Mouse (Mus musculus): ENCODE measurements at regions not wholly inside any gene's neighbourhood (a gene's known extent, or its start where the extent isn't known, plus 50 kb on each side); places are given as distances from the start of the nearest gene placed in this dataset.

DNA sequence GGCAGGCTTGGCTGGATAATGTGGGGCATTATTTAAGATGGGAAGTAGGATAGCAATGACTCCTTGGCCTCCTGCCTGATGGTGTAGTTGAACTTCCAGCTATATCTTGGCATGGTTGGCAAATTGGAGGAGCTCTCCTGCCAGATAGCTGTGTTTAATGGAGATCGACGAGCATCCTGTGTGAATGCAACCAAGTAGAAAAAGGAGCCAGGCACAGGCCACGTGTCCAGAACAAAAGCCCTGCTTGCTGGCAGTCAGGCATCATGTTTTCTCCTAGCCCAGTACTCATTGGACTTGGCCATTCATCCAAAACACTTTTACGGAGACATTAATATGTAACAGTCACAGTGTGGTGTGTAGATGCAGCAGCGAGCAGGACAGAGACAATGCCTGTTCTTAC lies 211.8 kb upstream of the 9630041A04Rik start:
- no peak for DNase-seq

DNA sequence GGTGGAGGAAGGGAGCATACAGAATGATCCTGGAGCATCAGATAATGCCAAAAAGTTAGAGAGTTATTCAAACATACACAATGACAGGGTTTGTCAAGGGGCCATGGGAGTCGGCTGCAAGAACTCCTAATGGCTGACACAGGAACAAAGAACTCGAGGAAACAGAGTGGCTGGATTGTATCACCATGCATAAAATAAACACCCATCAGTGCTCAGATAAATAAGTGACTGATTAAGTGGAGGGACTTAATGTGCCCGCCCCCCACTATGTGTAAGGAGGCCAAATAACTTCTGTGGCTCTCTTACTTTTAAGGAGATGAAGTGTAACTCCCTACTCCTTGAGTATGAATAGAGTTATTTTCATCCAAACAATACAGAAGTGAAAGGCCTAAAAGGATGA lies 220.1 kb upstream of the 9630041A04Rik start:
- DNase-seq, result no peak

DNA sequence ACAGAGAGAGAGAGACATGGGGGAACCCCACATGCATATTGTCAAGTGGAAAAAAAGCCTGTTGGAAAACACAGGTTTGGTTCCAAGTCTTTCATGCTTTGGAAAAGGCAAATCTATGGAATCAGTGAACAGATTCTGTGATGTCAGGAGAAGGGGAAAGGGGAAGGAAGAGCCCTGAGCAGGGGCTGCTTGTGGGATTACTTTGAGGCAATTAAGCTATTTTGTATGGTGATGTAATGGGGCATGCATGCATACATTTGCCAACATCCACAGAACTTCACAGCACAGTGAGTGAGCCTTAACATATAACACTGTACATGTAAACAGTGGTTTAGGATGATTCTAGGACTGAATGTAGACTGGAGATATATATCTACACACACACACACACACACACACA lies 221.0 kb upstream of the 9630041A04Rik start:
- DNase-seq, result no peak

DNA sequence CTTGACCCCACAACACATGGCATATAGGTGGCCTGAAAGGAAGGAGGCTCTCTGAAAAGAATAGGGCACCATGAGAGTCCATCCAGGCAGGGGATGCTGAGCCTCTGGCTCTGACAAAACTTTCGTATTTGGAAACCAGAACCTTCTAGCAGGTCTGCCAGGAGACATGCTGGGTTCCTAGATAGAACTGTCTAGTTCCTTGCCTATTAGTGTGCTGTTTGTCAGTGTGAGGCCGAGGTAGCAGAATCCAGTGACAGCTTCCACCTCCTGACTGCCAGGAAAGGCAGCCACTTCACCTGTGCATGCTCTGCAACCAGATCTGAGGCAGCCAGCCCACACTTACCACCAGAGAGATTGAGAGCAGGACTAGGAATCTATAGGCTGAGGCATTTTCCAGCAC lies 245.4 kb upstream of the 9630041A04Rik start:
- DNase-seq, result peak; percentile 43

DNA sequence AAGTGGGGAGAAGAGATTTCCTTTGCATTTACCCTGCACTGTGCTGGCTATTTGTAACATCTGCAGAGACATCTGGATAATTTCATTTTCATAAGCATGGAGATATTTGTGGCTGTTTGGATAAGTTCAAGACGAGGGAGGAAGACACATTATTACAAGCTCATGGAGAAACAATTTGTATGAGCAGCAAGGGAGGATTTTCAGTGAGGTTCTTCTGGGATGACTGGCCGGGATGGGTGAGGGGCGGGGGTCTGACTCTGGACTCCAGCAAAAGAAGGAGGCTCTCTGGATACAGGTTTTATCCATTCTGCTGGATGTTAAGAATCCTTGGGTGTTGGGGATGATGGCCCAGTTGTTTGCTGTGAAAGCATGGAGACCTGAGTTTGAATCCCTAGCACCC lies 246.5 kb upstream of the 9630041A04Rik start:
- DNase-seq, result no peak

DNA sequence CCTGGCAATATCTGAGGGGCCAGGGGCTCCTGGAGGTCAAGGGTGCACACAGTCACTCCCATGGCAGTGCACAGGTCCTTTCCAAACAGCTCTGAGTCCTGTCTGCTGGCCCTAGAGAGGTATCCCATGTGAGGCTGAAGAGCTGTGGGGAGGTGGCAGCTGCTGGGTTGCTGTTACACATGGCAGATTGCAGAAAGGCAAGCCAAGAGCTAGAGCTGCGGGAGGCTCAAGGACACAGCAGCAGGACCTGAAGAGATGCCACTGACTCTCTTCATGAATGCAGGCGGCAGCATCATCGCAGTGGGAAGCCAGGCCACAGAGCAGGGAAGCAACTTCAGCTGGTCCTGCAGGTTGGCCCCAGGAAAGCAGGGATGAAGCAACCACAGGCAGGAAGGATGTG lies 247.7 kb upstream of the 9630041A04Rik start:
- peak; percentile 83 for DNase-seq

DNA sequence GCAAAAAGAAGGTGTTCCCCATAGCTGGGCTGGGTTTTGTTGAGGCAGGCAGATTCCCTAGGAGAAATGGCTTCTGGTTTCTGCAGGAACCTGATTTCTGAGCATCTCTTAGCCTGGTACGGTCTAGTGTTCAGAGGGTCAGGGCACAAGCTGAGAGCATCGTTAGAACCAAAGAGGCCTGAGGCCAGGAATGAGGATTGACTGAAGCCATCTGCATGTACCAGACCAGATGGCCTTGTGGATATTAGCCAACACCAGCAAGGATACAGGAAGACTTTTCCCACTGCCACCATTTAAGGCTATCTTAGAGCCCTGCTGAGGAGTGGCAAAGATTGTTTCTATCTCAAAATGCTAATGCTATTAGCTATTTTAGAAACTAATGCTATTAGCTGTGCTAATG lies 248.2 kb upstream of the 9630041A04Rik start:
- DNase-seq, result peak; percentile 86

DNA sequence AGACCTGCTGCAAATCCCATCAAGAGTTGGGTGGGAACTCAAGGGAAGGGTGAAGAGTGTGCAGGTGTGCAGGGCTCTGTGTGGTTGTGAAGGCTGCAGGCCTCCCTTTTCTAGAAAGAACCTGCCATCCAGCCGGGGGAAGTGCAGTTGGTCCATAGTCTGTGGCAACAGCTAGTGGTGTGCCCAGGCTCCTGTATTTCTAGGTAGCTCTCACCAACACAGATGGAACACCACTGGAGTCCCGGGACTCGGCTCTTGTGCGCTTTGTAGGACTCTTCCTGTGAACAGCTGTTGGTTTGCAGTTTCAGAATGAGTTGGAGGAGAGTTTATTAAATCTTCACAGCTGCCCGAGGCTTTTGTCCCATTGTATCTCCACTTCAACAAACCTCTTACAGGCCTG lies 248.7 kb upstream of the 9630041A04Rik start:
- DNase-seq, result no peak

DNA sequence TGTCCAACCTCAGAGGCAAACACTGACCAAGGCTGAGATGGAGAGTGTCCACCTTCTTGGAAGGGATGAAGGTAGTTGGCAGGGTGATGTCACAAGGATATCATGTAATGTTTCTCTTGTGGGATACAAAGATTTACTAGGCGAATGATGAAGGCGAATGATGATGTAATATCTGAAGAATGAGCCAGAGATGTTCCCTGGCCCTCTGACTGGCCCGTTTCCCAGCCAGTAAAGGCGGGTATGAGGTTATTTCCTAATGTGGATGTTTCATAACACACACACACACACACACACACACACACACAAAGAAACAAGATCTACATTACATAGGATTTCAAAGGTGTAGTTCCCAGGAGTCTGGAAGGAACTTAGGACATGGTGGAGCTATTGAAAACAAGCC lies 249.1 kb upstream of the 9630041A04Rik start:
- no peak for DNase-seq

DNA sequence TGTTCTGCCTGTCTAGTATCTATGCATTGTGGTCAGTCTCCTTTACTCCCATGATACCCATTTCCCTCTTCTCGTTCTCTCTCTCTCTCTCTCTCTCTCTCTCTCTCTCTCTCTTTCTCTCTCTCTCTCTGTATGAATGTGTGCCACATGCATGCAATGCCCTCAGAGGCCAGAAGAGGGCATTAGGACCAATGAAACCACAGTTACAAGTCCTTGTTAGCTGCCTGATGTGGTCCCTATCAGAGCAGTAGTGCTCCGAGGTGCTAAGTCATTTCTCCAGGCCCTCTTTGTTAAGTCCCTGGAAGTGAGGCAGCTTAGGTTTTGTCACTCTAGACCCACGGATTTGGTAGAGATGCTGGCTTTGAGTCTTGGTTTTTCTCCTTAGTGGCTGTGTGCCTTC lies 250.2 kb upstream of the 9630041A04Rik start:
- no peak for DNase-seq

DNA sequence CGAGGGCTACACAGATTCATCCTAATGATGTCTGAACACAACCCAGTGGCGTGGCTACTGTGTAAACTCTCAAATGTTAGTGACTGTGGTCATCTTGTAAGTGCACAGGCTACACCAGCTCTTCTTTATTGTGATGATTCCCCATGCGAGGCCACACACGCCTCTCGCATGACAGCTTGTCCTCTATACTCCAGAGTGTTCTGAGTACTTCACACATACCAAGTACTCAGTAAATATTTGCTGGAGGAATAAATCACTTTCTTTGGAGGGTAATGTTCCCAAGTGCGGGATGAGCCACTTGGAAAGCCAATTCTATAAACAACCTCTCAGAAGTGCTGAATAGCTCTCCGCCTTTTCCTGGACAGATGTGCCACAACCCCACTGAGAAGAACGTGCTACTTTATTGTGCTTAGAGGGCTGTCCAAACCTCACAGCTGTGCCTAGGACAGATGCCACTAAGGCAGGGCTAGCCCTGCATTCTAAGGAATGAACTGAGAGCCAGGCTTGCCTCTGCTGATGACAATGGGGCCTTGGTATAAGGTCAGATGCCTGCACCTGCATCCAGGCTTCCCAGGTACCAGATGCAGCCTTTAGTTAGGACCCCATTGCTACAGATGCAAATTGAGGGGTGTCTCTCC lies 250.7 kb upstream of the 9630041A04Rik start:
- DNase-seq, result no peak

DNA sequence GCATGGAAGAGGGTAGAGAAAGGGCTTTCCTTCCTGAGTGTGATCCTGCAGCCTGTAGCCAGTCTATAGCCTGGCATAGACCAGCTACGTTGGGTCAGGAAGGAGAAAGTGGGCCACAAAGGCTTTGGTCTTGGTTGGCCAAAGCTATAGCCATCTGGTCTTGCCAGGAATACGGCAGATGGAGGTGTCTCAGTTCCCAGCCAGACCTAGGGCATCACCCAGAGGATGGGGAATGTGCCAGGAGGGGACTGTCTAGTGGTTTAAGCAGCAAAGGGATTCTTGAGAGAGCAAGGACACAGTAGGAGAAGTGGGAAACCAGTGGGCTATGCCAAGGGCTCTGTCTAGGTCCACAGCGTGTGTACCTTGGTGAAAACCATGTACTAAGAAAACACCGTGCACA lies 251.3 kb upstream of the 9630041A04Rik start:
- DNase-seq, result peak; percentile 91

DNA sequence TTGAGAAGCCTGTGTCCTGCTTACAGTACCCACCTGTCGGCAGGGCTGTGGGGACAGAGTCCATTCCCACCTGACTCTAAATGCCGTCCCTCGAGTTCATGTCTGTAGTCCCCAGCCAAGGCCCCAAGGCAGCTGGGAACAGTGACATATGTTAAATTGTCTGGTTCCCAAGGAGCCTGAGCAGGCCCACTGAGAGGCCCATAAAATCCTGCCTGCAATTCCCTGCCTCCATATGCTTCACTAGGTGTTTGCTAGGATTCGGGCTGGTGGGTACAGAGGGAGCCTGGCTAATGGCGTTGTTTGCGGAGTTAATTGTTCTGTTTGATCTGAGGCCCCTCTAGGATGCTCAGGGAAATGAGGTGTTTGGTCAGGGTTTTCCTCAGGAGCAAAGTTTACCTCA lies 258.8 kb upstream of the 9630041A04Rik start:
- DNase-seq, result no peak

DNA sequence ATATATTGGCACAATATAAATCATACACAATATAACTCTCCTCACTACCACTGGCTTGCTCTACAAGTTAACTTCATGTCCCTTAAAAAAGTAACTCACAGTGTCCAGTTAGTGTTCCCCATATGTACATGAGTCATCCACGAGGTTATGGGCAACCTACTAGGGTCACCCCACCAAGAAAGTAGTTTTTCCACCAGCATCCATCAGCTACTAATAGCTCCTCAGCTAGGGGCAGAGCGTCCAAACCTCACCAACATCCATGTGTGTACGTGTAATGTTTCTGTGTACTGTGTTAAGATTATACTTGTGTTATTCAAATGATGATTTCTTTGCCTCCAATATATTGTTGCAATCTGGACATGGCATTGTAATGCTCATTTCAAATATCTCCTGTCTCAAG lies 264.7 kb upstream of the 9630041A04Rik start:
- DNase-seq, result no peak

DNA sequence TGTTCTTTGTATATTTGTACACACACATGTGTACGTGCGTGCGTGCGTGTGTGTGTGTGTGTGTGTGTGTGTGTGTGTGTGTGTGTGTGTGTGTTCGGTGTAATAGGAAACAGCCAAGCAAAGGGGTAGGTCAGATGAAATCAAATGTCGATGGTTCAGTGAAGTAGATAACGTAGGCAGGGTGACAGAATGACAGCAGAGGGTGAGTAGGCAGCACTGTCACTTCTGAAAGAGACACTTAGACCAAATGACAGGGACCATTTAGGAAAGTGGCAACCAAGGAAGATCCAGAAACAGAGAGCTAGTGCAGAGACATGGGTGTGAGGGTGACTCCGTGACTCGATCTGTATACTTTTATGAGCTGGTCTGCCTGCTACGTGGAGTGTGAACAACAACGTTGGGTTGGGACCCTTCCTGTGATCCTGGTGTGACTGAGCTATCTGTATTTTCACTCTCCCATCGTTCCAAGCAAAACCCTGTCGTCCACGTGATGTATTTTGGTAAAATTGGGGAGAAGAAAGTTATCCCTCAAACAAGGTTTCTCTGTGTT lies 266.5 kb upstream of the 9630041A04Rik start:
- DNase-seq, result no peak

DNA sequence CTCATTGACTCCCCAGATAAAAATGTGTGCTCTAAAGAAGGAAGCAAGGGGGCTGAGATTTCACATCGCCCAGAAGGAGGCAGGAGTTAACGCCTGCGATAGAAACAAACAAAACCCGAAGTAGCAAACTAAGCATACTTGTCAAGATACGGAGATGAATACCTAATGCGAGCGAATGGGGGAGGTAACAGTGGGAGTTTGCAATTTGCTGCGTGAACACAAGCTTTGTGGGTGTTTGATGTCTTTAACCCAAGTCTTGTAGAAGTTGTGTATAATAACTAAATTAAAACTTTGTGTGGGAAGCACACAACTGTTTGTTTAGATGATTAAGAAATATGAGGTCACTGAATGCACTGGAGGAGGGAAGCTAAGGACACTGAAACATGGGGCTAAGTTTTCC lies 269.0 kb upstream of the 9630041A04Rik start:
- DNase-seq, result no peak

DNA sequence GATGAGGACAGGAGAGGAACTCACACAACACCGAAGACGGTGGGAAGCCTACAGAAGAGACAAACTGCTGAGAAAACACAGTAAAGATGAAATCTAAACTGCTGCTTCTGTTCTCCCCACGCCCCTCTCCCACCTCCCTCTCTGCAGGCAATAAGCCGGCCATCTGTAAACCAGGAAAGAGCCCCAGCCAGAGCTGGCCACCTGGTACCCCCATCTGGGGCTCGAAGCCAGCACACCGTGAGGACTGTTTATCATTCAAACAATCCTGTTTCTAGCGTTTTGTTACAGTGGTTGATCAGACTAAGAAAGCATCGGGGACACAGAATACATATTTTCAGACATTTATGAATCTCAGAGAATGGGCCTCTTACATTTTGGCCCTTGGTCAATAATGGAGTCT lies 270.0 kb upstream of the 9630041A04Rik start:
- DNase-seq, result no peak

DNA sequence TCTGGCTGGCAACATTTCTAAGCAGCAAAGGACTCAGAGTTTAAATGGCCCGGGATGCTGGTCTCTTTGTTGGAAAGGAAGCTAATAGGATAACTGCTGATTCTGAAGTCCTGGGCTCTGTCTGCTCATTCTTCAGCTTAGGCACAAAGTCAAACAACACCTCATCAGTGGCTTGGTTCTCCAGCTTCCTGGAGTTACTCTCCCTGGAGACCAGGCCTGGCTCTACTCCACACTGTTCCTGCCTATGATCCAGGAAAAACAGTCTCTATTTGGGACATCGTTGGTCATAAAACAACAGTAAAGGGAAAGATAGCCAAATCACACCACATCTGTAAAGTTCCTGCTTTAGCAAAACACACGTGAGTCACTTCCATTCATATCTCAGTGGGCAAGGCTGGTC lies 271.3 kb upstream of the 9630041A04Rik start:
- no peak for DNase-seq

DNA sequence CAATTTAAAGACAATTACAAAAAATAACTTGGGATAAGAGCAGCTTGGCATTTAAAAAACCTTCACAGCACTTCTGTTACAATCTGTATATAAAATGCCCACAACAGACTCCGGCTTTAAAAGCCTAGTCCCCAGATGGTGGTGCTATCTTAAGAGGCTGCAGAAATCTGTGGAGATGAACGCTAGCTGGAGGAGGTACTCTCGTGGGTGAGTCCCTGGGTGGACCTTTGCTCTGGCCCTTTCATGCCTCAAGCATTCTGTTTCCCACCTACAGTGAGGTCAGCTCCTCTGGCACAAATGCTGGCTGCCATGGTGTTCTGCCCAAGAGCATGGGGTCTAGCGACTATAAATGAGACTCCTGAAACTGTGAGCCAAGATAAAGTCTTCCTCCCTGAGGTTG lies 280.6 kb upstream of the 9630041A04Rik start:
- DNase-seq, result no peak

DNA sequence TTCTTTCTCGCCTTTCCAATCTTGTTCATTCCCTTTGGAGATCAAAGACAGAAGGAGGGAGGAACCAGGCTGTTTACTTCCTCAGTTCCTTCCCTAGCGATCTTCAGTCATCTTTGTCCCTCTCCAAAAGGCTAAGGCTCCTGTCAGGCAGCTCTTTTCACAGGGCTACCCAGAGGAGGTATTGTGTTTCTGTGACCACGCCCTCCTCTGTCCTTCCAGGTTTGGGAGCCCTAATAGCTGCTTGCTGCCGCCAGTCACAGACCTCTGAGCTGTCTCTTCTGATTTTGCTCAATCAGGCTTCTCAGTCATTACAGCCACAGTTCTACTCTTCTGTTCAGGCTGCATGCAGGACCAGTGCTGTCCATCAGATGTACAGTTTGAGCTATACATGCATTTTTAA lies 290.9 kb upstream of the 9630041A04Rik start:
- DNase-seq, result no peak

DNA sequence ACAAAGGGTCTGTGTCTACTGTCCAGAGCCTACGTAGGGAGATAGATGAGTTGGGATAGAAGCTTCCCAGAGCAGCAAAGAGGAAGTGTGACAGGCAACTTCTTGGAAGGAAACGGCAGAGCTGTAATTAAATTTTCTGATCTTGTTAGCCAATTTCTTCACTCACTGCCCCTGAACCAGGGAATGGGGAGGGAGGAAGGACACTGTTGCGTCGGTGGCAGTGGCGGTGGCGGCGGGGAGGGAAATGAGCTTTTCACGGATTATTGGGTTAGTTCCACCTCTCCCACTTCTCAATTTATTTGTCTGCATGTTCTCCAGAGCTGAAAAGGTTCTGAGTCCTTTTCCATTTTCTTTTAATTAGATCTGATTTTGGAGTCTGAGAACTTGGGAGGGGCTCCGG lies 298.4 kb upstream of the 9630041A04Rik start:
- DNase-seq, result no peak

DNA sequence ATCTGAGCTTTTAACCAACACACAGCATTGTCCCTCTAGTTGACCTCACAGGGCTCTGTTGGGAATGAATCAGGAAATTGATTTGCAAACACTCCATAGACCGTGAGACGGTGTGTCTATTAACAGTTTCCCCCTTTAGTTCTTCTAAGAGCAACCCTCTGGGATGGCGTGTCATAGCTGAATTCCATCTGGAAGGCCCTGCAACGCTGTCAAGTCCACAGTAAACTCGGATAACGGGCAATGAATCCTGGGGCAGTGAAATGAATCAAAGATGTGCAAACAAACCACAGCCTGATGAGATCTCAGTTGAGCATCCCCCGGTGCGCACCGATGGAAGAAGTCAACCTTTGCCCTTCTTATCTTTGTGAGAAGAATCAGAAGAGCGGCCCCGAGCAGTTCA lies 302.3 kb upstream of the 9630041A04Rik start:
- DNase-seq, result no peak

DNA sequence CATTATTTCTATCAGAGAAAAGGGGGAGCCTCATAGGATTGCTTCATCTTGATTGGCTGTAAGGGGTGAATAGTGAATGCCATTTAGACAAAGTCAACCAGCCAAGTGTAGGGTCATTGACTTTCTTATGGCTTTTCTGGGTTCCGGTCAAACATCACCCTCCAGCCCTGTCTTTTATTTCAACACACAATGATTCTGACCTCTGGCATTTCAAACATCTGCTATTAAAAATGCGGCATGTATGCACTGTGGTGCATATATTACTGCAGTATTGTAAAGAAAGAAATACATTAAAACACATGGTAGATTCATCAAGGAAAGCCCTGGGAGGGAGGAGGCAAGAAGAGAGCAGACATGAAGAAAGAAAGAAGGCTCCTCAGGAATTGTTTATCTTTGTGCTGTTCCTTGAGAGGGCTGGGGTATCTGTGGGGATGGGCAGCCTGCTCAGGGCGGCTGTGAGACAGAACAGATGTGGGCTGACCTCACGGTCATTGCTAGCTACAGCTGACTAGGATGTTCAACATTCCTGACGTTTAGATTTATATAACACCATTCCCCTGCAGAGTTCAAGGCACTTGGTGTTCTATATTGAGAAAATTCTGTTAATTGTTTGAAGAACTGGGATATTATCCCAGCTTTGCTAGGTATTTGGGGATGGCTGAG lies 303.5 kb upstream of the Ppp2r3a start:
- no peak for DNase-seq

DNA sequence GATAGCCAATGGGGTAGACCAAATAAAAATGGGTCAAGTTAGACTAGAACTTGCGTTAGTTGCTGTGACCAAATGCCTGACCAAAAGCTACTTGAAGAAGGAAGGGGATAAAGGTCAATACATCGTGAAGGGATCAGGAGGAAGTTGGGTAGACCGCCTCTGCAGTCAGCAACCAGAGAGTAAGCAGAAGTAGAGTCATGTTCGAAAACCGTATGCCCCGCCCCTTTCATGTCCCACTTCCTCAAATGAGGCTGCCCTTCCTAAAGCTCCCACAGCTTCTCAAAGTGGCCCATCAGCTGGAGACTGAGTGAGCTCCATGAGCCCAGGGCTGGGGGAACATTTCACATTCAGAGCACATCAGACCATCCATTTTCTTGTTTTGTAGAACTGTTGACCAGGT lies 301.2 kb upstream of the Ppp2r3a start:
- DNase-seq, result no peak

DNA sequence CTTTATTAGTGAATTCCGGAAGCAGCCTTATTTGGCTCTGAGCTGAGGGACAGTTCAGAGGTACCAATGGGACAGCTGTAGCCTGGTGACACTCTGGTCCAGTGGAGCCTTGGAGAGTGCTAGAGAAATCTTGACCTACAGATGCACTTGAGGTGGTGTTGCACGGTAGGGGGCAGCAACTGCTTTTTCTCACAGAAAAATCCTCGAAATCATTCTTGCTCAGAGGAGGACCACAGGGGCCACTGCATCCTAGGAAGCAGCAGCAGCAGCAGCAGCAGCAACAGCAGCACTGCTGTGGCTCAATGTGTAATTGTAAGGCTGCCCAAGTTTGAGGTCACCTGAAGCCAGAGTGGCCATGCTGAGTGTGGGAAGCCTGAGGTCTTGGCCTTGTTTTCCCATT lies 299.7 kb upstream of the Ppp2r3a start:
- DNase-seq, result no peak

All from cerebellum, adult 11 months (tissue).